Mouse (Mus musculus) heart, adult 2 months (tissue): ENCODE measurements at regions not wholly inside any gene's neighbourhood (a gene's known extent, or its start where the extent isn't known, plus 50 kb on each side); places are given as distances from the start of the nearest gene placed in this dataset.

Experiments
- CTCF ChIP-seq: fragments of 200-600 bp; IDR thresholded peaks from 2 replicates; pipeline ENCODE4 v1.8.1; 2022; ENCODE audit warnings: antibody characterized with exemption, mild to moderate bottlenecking, moderate library complexity
- POLR2A ChIP-seq: fragments of 200-500 bp; IDR thresholded peaks from 2 replicates; pipeline ENCODE4 v1.6.1; 2011; ENCODE audit warnings: mild to moderate bottlenecking, low read depth, low read length, control low read depth; ENCODE audit not compliant: insufficient read depth

DNA sequence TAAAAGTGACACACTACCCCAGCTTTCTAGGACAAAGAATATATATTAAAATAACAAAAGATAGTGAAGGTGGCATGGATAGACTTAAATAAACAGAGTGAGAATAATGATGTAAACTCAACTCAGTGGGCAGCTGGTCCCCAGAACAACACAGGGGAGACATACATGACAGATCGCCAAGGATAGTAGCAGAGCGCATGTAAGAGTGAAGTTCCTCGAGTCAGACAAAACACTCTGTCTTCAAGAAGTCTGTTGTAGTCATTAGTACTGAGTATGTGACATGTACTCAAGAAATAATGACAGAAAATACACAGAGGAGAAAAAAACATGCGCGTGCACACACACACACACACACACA lies 74.8 kb upstream of the Stxbp5l start:
- no peak for TF ChIP-seq POLR2A
- no peak for TF ChIP-seq CTCF
